ENCODE assay signal across 8 mouse cellular contexts in the genomic region with DNA sequence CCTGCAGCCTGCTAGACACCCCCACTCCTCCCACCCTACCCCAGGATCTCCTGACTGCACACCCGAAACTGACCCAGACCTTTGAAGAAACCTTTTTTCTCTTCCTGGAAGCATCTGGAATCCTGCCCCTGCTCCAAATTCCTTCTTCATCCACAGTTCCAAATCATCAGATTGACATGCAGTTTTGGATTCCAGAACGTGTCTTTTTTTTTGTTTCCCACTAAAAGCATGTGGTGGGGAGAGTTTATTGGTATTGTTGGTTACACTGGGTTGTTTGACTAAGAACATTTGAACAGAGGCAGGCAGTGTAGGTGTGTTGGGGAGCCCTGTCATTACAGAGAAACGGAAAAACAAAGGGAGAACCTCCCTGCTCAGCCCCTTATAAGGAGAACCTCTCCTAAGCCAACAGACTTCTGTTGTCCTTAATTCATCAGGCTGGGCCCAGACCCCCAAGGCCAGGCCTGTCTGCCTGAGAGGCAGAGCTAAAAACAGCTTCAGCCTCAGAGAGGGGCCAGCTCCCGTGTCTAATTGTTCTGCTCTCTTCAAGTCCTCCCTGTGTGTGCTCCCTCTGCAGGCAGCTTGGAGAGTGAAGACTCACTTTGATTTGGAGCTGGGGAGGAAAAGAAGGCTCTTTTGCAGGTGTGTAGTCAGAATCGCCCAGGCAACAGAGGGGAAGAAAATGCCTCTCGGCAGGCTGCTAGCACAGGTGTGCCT.
DNase-seq lines count a peak whose midpoint lies in the region; ATAC-seq lines count a peak whose summit lies in the region.

No protein-coding gene starts in this region.

- H3K4me1 ChIP-seq in forebrain, embryonic 11.5 days (replicated peaks; ENCODE audit: control insufficient read depth, insufficient read depth, low read length), result no peaks in the 10 kb centered on the region
- no peaks in the 10 kb centered on the region for H3K4me1 ChIP-seq in forebrain, embryonic 15.5 days

- no peak overlapping the region for H3K9ac ChIP-seq in forebrain, embryonic 11.5 days (ENCODE audit: low read length)
- no peak overlapping the region for H3K9ac ChIP-seq in forebrain, embryonic 15.5 days (replicated peaks)

- ATAC-seq in forebrain, embryonic 11.5 days (replicated peaks; ENCODE audit: low FRiP score), result peak; percentile 39; the same call in 1 of the 2 replicates
- no peak for ATAC-seq in forebrain, embryonic 15.5 days (replicated peaks)

- H3K4me3 ChIP-seq in forebrain, embryonic 11.5 days (ENCODE audit: low read depth, low read length), result no peak overlapping the region
- no peak overlapping the region for H3K4me3 ChIP-seq in forebrain, embryonic 15.5 days

- H3K36me3 ChIP-seq in forebrain, embryonic 11.5 days (ENCODE audit: control insufficient read depth, insufficient read depth, low read length), result no peaks in the 10 kb centered on the region
- no peaks in the 10 kb centered on the region for H3K36me3 ChIP-seq in forebrain, embryonic 15.5 days

- H3K27me3 ChIP-seq in forebrain, embryonic 11.5 days (ENCODE audit: control insufficient read depth, insufficient read depth, low read length), result no peaks in the 10 kb centered on the region
- H3K27me3 ChIP-seq in forebrain, embryonic 15.5 days, result no peaks in the 10 kb centered on the region

- H3K4me2 ChIP-seq in forebrain, embryonic 11.5 days (ENCODE audit: low read depth, low read length, severe bottlenecking), result no peak overlapping the region
- H3K4me2 ChIP-seq in forebrain, embryonic 15.5 days (replicated peaks), result no peak overlapping the region

- H3K9me3 ChIP-seq in forebrain, embryonic 11.5 days (ENCODE audit: control insufficient read depth, low read length), result no peaks in the 10 kb centered on the region
- no peaks in the 10 kb centered on the region for H3K9me3 ChIP-seq in forebrain, embryonic 15.5 days

- DNase-seq in forebrain, embryonic 11.5 days (ENCODE audit: low spot score), result peak; percentile 59
- DNase-seq in R1 (ENCODE audit: low read depth, low spot score), result peak; percentile 31
- peak; percentile 26 to 45 for DNase-seq in heart, adult 18-20 months
- peak; percentile 4 for DNase-seq in kidney, postnatal 14 days
- DNase-seq in lung, postnatal 10 days, result peak; percentile 53
- peak; percentile 42 for DNase-seq in right cerebral cortex, postnatal 4 days
- DNase-seq in spleen, postnatal 14 days (ENCODE audit: low spot score in 2 of 2), result no peak

- H3K27ac ChIP-seq in forebrain, embryonic 11.5 days (ENCODE audit: low read depth, low read length), result no peak overlapping the region
- no peak overlapping the region for H3K27ac ChIP-seq in forebrain, embryonic 15.5 days (replicated peaks)

- WGBS in forebrain, embryonic 11.5 days, result 48% methylated on average over 6 of the region's 6 CpGs
- 47% methylated on average over 6 of the region's 6 CpGs for WGBS in forebrain, embryonic 15.5 days

Comparison
In these comparisons a context has a peak if more than half of its experiments do, and no peak if none do; other contexts are left out.
1. DNase-seq: peak in forebrain, embryonic 11.5 days (single experiment), R1 (single experiment), heart, adult 18-20 months (2 of 2), kidney, postnatal 14 days (single experiment), lung, postnatal 10 days (single experiment) and right cerebral cortex, postnatal 4 days (single experiment); none in spleen, postnatal 14 days (0 of 2).